Mouse (Mus musculus) liver, embryonic 15.5 days (tissue): ENCODE results near the gene Itga9. TPM values are rescaled to one million over a fixed set of nuclear protein-coding genes. Genes with fewer than 3 reads are reported as not detected.

ENCODE experiments used
- ATAC-seq: fragments of 200-750 bp; cut with Nextera tagmentation; 2 replicates; pipeline ENCODE4 v1.8.0; 2017; ENCODE audit warnings: moderate number of reproducible peaks, mild to moderate bottlenecking, moderate library complexity; ENCODE audit not compliant: insufficient read depth
- H3K27ac ChIP-seq: fragments of 300-500 bp; sonication (generic); replicated peaks from 2 replicates; pipeline ENCODE4 v1.5.1; 2015; ENCODE audit warnings: mild to moderate bottlenecking, inconsistent platforms
- H3K27me3 ChIP-seq: fragments of 300-500 bp; sonication (generic); 2 replicates; pipeline ENCODE4 v1.6.1; 2015; ENCODE audit warnings: mild to moderate bottlenecking, inconsistent platforms
- H3K36me3 ChIP-seq: fragments of 300-500 bp; sonication (generic); replicated peaks from 2 replicates; pipeline ENCODE4 v1.6.1; 2015; ENCODE audit warnings: moderate library complexity, mild to moderate bottlenecking, inconsistent platforms
- H3K4me1 ChIP-seq: fragments of 300-500 bp; sonication (generic); replicated peaks from 2 replicates; pipeline ENCODE4 v1.6.1; 2015; ENCODE audit warnings: inconsistent platforms
- H3K4me2 ChIP-seq: fragments of 300-500 bp; sonication (generic); 2 replicates; pipeline ENCODE4 v1.6.1; 2015; ENCODE audit warnings: moderate library complexity, mild to moderate bottlenecking, inconsistent platforms
- H3K4me3 ChIP-seq: fragments of 300-500 bp; sonication (generic); replicated peaks from 2 replicates; pipeline ENCODE4 v1.5.1; 2015; ENCODE audit warnings: mild to moderate bottlenecking, inconsistent platforms
- H3K9ac ChIP-seq: fragments of 300-500 bp; sonication (generic); 2 replicates; pipeline ENCODE4 v1.6.1; 2015; ENCODE audit warnings: moderate library complexity, mild to moderate bottlenecking, inconsistent platforms
- H3K9me3 ChIP-seq: fragments of 300-500 bp; sonication (generic); replicated peaks from 2 replicates; pipeline ENCODE4 v1.6.1; 2016; ENCODE audit warnings: inconsistent platforms
- WGBS: fragments of 180-500 bp; shearing (Covaris S2); methylation state at CpG from one replicate; pipeline ENCODE4 v1.1.7; 2015; ENCODE audit warnings: mixed read lengths; ENCODE audit not compliant: insufficient replicate concordance; 5-methylcytosine and 5-hydroxymethylcytosine counted together
- polyA plus RNA-seq: library from polyadenylated mRNA; unstranded; fragments of >200 nt; fragmentation: Nextera tagmentation; extraction: Ambion mirVana; gene quantifications from 2 replicates; pipeline ENCODE4 v1.2.1, GENCODE M21; 2015

Itga9 gene
- polyA plus RNA-seq, 1 experiment from 2014 or later: 3.4 TPM

- Histone ChIP-seq H3K27ac (no peak overlapping the region), H3K4me1 (peaks cover 22% of the 10 kb centered on the region), H3K27me3 (no peaks in the 10 kb centered on the region), H3K9me3 (no peaks in the 10 kb centered on the region), H3K9ac (no peak overlapping the region), H3K36me3 (no peaks in the 10 kb centered on the region), H3K4me2 (no peak overlapping the region), H3K4me3 (no peak overlapping the region)
- ATAC-seq: no peak
- WGBS: 69% methylated on average over 4 of the region's 4 CpGs
Measured at GRCm38 (mm10) chr9:118949654-118950053, 343.2 kb downstream of the Itga9 start.

- no peak for ATAC-seq
- H3K9me3 ChIP-seq: no peaks in the 10 kb centered on the region
- no peaks in the 10 kb centered on the region for H3K36me3 ChIP-seq
- H3K4me1 ChIP-seq: peaks cover 22% of the 10 kb centered on the region
- H3K27me3 ChIP-seq: no peaks in the 10 kb centered on the region
- no peak overlapping the region for H3K27ac ChIP-seq
- no peak overlapping the region for H3K4me3 ChIP-seq
- no peak overlapping the region for H3K9ac ChIP-seq
- WGBS: 54% methylated on average over 10 of the region's 10 CpGs
- H3K4me2 ChIP-seq: no peak overlapping the region
Measured at GRCm38 (mm10) chr9:118950061-118950460, 343.6 kb downstream of the Itga9 start.

Other genes with a start within 250 kb of the Itga9 start
- 0.03 TPM in 1 of 2 replicates, not detected in the other for gene Eomes, start 128.5 kb upstream of the Itga9 start, polyA plus RNA-seq
- gene Golga4, start 100.4 kb upstream of the Itga9 start, polyA plus RNA-seq: 13.5 and 14.9 TPM in 2 replicates